Mouse (Mus musculus): ENCODE measurements around the gene Mta3. TPM values are rescaled to one million over a fixed set of nuclear protein-coding genes. Genes with fewer than 3 reads are reported as not detected.

The Mta3 gene
- polyA plus RNA-seq, 1 experiment from 2014 or later, result 31.8 TPM

- WGBS, result 68% methylated on average over 8 of the region's 8 CpGs
- H3K36me3 ChIP-seq (replicated peaks), result peaks cover 15% of the 10 kb centered on the region
- H3K4me1 ChIP-seq, result peaks cover 6% of the 10 kb centered on the region
- no peak overlapping the region for H3K4me3 ChIP-seq
- H3K9me3 ChIP-seq, result no peaks in the 10 kb centered on the region
- H3K27me3 ChIP-seq (ENCODE audit: poor library complexity, severe bottlenecking), result no peaks in the 10 kb centered on the region
- no peak for DNase-seq (ENCODE audit: extremely low spot score, low spot score)
- no peak overlapping the region for H3K27ac ChIP-seq
These were observed 66.7 kb downstream of the Mta3 start for GRCm38 (mm10) chr17:83772711-83773110.

- no peaks in the 10 kb centered on the region for H3K27me3 ChIP-seq (ENCODE audit: poor library complexity, severe bottlenecking)
- H3K4me1 ChIP-seq, result peaks cover 6% of the 10 kb centered on the region
- peaks cover 12% of the 10 kb centered on the region for H3K36me3 ChIP-seq (replicated peaks)
- no peak for DNase-seq (ENCODE audit: extremely low spot score, low spot score)
- no peak overlapping the region for H3K4me3 ChIP-seq
- H3K9me3 ChIP-seq, result no peaks in the 10 kb centered on the region
- WGBS, result 96% methylated on average over 7 of the region's 7 CpGs
- H3K27ac ChIP-seq, result no peak overlapping the region
These were observed 71.0 kb downstream of the Mta3 start for GRCm38 (mm10) chr17:83776965-83777364.

GRCm38 (mm10) chr17:83777462-83778051 lies 71.6 kb downstream of the Mta3 start:
- 91% methylated on average over 9 of the region's 9 CpGs for whole genome bisulfite sequencing

GRCm38 (mm10) chr17:83780228-83780627 lies 74.3 kb downstream of the Mta3 start:
- Histone ChIP-seq H3K27ac (no peak overlapping the region), H3K4me3 (no peak overlapping the region), H3K27me3 (ENCODE audit: poor library complexity, severe bottlenecking) (no peaks in the 10 kb centered on the region), H3K36me3 (replicated peaks) (peaks cover 19% of the 10 kb centered on the region), H3K9me3 (no peaks in the 10 kb centered on the region), H3K4me1 (no peaks in the 10 kb centered on the region; the same call in 1 of the 2 replicates)
- DNase-seq (ENCODE audit: extremely low spot score, low spot score), result no peak
- WGBS, result 92% methylated on average over 5 of the region's 5 CpGs

More at GRCm38 (mm10) chr17:83777462-83778051, 71.6 kb downstream of the Mta3 start:
- Histone ChIP-seq H3K36me3 (replicated peaks) (peaks cover 12% of the 10 kb centered on the region), H3K27me3 (ENCODE audit: poor library complexity, severe bottlenecking) (no peaks in the 10 kb centered on the region), H3K4me3 (no peak overlapping the region), H3K4me1 (peaks cover 6% of the 10 kb centered on the region), H3K27ac (no peak overlapping the region), H3K9me3 (no peaks in the 10 kb centered on the region)
- DNase-seq (ENCODE audit: extremely low spot score, low spot score), result no peak

GRCm38 (mm10) chr17:83782740-83783139 lies 76.8 kb downstream of the Mta3 start:
- no peak overlapping the region for H3K4me3 ChIP-seq
- no peaks in the 10 kb centered on the region; the same call in 1 of the 2 replicates for H3K4me1 ChIP-seq
- H3K27ac ChIP-seq, result no peak overlapping the region
- no peaks in the 10 kb centered on the region for H3K27me3 ChIP-seq (ENCODE audit: poor library complexity, severe bottlenecking)
- no peaks in the 10 kb centered on the region for H3K9me3 ChIP-seq
- DNase-seq (ENCODE audit: extremely low spot score, low spot score), result no peak
- WGBS, result 76% methylated on average over 5 of the region's 5 CpGs
- peaks cover 14% of the 10 kb centered on the region; the same call in 1 of the 2 replicates for H3K36me3 ChIP-seq (replicated peaks)

- H3K27ac ChIP-seq, result no peak overlapping the region
- no peak for DNase-seq (ENCODE audit: extremely low spot score, low spot score)
- H3K27me3 ChIP-seq (ENCODE audit: poor library complexity, severe bottlenecking), result no peaks in the 10 kb centered on the region
- H3K36me3 ChIP-seq (replicated peaks), result peaks cover 12% of the 10 kb centered on the region; the same call in 1 of the 2 replicates
- no peak overlapping the region for H3K4me3 ChIP-seq
- H3K9me3 ChIP-seq, result no peaks in the 10 kb centered on the region
- 94% methylated on average over 6 of the region's 6 CpGs for WGBS
- H3K4me1 ChIP-seq, result peaks cover 9% of the 10 kb centered on the region
These were observed 80.5 kb downstream of the Mta3 start for GRCm38 (mm10) chr17:83786418-83786817.

GRCm38 (mm10) chr17:83790158-83790557 lies 84.2 kb downstream of the Mta3 start:
- H3K27ac ChIP-seq, result no peak overlapping the region
- H3K4me3 ChIP-seq, result no peak overlapping the region
- no peak for DNase-seq (ENCODE audit: extremely low spot score, low spot score)
- H3K27me3 ChIP-seq (ENCODE audit: poor library complexity, severe bottlenecking), result no peaks in the 10 kb centered on the region
- no peaks in the 10 kb centered on the region for H3K9me3 ChIP-seq
- 88% methylated on average over 5 of the region's 5 CpGs for WGBS
- peaks cover 13% of the 10 kb centered on the region for H3K36me3 ChIP-seq (replicated peaks)
- peaks cover 12% of the 10 kb centered on the region; the same call in 1 of the 2 replicates for H3K4me1 ChIP-seq

GRCm38 (mm10) chr17:83792388-83792787 lies 86.4 kb downstream of the Mta3 start:
- H3K27me3 ChIP-seq (ENCODE audit: poor library complexity, severe bottlenecking), result no peaks in the 10 kb centered on the region
- no peak overlapping the region for H3K4me3 ChIP-seq
- peaks cover 12% of the 10 kb centered on the region; the same call in 1 of the 2 replicates for H3K4me1 ChIP-seq
- no peaks in the 10 kb centered on the region for H3K9me3 ChIP-seq
- peaks cover 13% of the 10 kb centered on the region for H3K36me3 ChIP-seq (replicated peaks)
- H3K27ac ChIP-seq, result no peak overlapping the region
- DNase-seq (ENCODE audit: extremely low spot score, low spot score), result no peak
- WGBS, result 88% methylated on average over 23 of the region's 23 CpGs

GRCm38 (mm10) chr17:83795121-83795520 lies 89.2 kb downstream of the Mta3 start:
- WGBS, result 97% methylated on average over 17 of the region's 17 CpGs
- Histone ChIP-seq H3K36me3 (replicated peaks) (peaks cover 10% of the 10 kb centered on the region), H3K27ac (no peak overlapping the region), H3K27me3 (ENCODE audit: poor library complexity, severe bottlenecking) (no peaks in the 10 kb centered on the region), H3K4me1 (peaks cover 4% of the 10 kb centered on the region; the same call in 1 of the 2 replicates), H3K9me3 (no peaks in the 10 kb centered on the region), H3K4me3 (no peak overlapping the region)
- DNase-seq (ENCODE audit: extremely low spot score, low spot score), result no peak

GRCm38 (mm10) chr17:83799506-83800050 lies 93.6 kb downstream of the Mta3 start:
- Histone ChIP-seq H3K9me3 (no peaks in the 10 kb centered on the region), H3K4me3 (no peak overlapping the region), H3K27me3 (ENCODE audit: poor library complexity, severe bottlenecking) (no peaks in the 10 kb centered on the region), H3K4me1 (no peaks in the 10 kb centered on the region; the same call in 1 of the 2 replicates), H3K27ac (no peak overlapping the region), H3K36me3 (replicated peaks) (peaks cover 8% of the 10 kb centered on the region; the same call in 1 of the 2 replicates)
- 94% methylated on average over 11 of the region's 11 CpGs for WGBS
- DNase-seq (ENCODE audit: extremely low spot score, low spot score), result no peak

- no peaks in the 10 kb centered on the region; the same call in 1 of the 2 replicates for H3K4me1 ChIP-seq
- no peak overlapping the region for H3K4me3 ChIP-seq
- peaks cover 7% of the 10 kb centered on the region for H3K36me3 ChIP-seq (replicated peaks)
- DNase-seq (ENCODE audit: extremely low spot score, low spot score), result no peak
- no peak overlapping the region for H3K27ac ChIP-seq
- WGBS, result 87% methylated on average over 9 of the region's 9 CpGs
- H3K9me3 ChIP-seq, result no peaks in the 10 kb centered on the region
- H3K27me3 ChIP-seq (ENCODE audit: poor library complexity, severe bottlenecking), result no peaks in the 10 kb centered on the region
These were observed 98.0 kb downstream of the Mta3 start for GRCm38 (mm10) chr17:83803987-83804386.

- Histone ChIP-seq H3K36me3 (replicated peaks) (peaks cover 7% of the 10 kb centered on the region), H3K9me3 (no peaks in the 10 kb centered on the region), H3K4me1 (no peaks in the 10 kb centered on the region; the same call in 1 of the 2 replicates), H3K27me3 (ENCODE audit: poor library complexity, severe bottlenecking) (no peaks in the 10 kb centered on the region), H3K4me3 (no peak overlapping the region), H3K27ac (no peak overlapping the region)
- 97% methylated on average over 9 of the region's 9 CpGs for WGBS
- no peak for DNase-seq (ENCODE audit: extremely low spot score, low spot score)
These were observed 99.1 kb downstream of the Mta3 start for GRCm38 (mm10) chr17:83805078-83805477.

- WGBS, result 82% methylated on average over 7 of the region's 7 CpGs
These were observed 101.4 kb downstream of the Mta3 start for GRCm38 (mm10) chr17:83807345-83807744.

More at GRCm38 (mm10) chr17:83807345-83807744, 101.4 kb downstream of the Mta3 start:
- H3K27me3 ChIP-seq (ENCODE audit: poor library complexity, severe bottlenecking), result no peaks in the 10 kb centered on the region
- H3K36me3 ChIP-seq (replicated peaks), result peaks cover 11% of the 10 kb centered on the region
- no peaks in the 10 kb centered on the region; the same call in 1 of the 2 replicates for H3K4me1 ChIP-seq
- no peaks in the 10 kb centered on the region for H3K9me3 ChIP-seq
- DNase-seq (ENCODE audit: extremely low spot score, low spot score), result no peak
- no peak overlapping the region for H3K27ac ChIP-seq
- H3K4me3 ChIP-seq, result no peak overlapping the region
